Mouse (Mus musculus): Measurements from ENCODE around the gene Cavin1. TPM values are rescaled to one million over a fixed set of nuclear protein-coding genes. Genes with fewer than 3 reads are reported as not detected.

The Cavin1 gene
- total RNA-seq, 2 experiments from 2014 or later, result 462 to 471 TPM

GRCm38 (mm10) chr11:100983125-100983777 lies 12.6 kb upstream of the Cavin1 start:
- intact Hi-C loops (cut with DNase I), result loop anchor here (1.0 to 5.0 kb wide), 4 partner anchors 26 to 199 kb away; partner anchors contain the start of gene Atp6v0a1
- DNase-seq, result peak; percentile 89 to 93

DNA sequence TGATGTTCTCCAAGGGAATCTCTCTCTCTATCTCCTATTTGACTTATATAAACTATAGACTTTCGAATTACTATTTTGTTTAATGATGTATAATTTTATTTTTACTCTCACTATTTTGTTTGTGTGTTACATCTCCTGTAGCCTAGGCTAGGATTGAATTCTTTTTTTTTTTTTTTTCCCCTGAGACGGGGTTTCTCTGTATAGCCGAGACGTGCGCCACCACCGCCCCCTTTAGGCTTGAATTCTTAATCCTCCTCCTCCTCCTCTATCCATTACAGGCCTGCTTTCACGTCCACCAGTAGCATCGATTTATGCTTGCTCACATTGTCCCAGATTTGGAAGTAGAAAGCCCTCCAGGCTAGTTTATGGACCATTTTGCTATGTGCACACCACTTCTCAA lies 11.4 kb upstream of the Cavin1 start:
- intact Hi-C loops (cut with DNase I), result loop anchor here (1.0 to 5.0 kb wide), 4 partner anchors 25 to 200 kb away; partner anchors contain the start of gene Atp6v0a1

GRCm38 (mm10) chr11:100981236-100981635 lies 10.5 kb upstream of the Cavin1 start:
- intact Hi-C loops (cut with DNase I), result loop anchor here (5.0 kb wide), 1 partner anchor 201 kb away; no protein-coding TSS in a partner anchor

More for the DNA sequence above, 11.4 kb upstream of the Cavin1 start:
- DNase-seq, result no peak

DNA sequence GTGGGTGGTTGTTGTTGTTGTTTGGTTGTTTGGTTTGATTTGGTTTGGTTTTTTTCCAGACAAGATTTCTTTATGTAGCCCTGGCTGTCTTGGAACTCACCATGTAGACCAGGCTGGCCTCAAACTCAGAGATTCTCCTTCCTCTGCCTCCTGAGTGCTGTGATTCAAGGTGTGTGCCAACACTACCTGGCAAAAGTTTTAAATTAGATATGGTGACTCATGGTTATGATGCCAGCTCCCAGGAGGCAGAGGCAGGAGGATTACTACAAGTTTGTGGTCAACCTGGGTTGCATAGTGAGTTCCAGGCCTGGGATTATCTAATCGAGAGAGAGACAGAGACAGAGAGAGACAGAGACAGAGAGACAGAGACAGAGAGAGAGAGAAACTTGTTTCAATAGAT lies 9.8 kb upstream of the Cavin1 start:
- intact Hi-C loops (cut with DNase I), result loop anchor here (5.0 kb wide), 1 partner anchor 202 kb away; no protein-coding TSS in a partner anchor

More at GRCm38 (mm10) chr11:100981236-100981635, 10.5 kb upstream of the Cavin1 start:
- DNase-seq, result no peak

GRCm38 (mm10) chr11:100979887-100980286 lies 9.2 kb upstream of the Cavin1 start:
- intact Hi-C loops (cut with DNase I), result loop anchor here (5.0 kb wide), 1 partner anchor 202 kb away; no protein-coding TSS in a partner anchor
- peak; percentile 84 for DNase-seq

More for the DNA sequence above, 9.8 kb upstream of the Cavin1 start:
- DNase-seq, result no peak

DNA sequence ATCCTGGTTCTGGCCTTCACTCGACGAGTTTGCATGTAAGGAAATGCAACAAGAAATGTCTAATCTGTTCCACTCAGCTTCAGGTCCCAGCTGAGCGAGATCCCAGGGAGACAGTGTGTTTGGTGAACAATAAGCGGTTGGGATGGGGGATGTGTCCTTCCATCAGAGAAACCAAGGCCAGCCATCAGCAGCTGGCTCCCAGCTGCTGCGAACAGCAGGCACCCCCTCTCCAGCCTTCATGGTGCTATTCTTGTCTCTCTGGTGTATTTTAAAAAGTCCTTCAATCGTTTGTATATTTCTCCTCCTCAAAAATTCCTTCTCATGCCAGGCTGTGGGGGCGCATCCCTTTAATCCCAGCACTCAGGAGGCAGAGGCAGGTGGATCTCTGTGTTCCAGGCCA lies 4.6 kb upstream of the Cavin1 start:
- intact Hi-C loops (cut with DNase I), result no loop called here
- DNase-seq, result peak; percentile 57 to 60

- intact Hi-C loops (cut with DNase I), result no loop called here
- peak; percentile 65 to 69 for DNase-seq
Observed at GRCm38 (mm10) chr11:100974381-100974970, 3.8 kb upstream of the Cavin1 start.

DNA sequence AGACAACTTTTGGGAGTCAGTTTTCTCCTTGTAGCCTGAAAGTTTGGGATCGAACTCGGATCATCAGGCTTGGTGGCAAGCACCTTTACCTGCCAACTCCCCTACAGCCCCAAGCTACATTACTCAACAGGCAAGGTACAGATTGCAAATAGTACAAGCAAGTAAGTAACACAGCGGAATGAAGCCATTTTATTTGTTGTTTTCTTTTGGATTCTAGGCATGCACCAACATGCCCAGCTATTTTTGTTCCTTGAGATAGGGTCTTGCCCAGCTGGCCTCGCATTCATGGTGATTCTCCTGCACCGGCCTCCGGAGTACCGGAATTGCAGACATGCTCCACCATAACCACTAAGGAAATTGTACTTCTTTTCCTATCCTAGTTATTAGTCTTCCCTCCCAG lies 2.6 kb upstream of the Cavin1 start:
- no peak for DNase-seq
- intact Hi-C loops (cut with DNase I), result no loop called here

- intact Hi-C loops (cut with DNase I), result no loop called here
Observed at GRCm38 (mm10) chr11:100971455-100971854, 768 bp upstream of the Cavin1 start.

GRCm38 (mm10) chr11:100969744-100970556 lies 737 bp downstream of the Cavin1 start:
- intact Hi-C loops (cut with DNase I), result no loop called here
- DNase-seq, result peak; percentile 80 to 81

More at GRCm38 (mm10) chr11:100971455-100971854, 768 bp upstream of the Cavin1 start:
- DNase-seq, result no peak

DNA sequence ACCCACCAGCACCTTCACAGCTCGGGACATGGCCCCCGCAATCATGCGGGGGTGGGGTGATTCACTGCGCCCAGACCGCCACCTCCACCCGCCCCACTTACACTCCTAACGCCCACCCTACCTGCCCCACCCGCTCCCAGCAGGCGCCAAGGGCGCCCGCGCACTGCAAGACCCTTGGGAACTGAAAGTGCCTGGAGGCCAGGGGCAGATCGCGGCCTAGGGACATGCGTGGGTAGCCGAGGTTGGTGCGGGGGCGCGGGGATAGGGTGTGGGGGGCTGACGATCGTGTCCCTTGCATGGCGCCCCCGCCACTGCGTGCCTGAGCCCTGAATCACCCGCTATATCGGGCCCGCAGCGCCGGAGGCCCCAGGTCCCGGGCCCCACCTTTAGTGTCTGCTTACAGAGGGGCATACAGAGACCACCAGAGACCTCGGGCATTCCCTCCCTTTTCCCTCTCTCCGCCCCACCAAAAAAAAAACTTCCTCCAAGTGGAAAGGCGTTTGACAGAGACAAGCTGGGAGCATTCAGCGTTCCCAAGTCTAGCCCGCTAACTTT lies 1.4 kb downstream of the Cavin1 start:
- intact Hi-C loops (cut with DNase I), result no loop called here
- peak in 1 of 2 experiments; percentile 60 for DNase-seq

GRCm38 (mm10) chr11:100968501-100968900 lies 2.2 kb downstream of the Cavin1 start:
- DNase-seq, result no peak
- intact Hi-C loops (cut with DNase I), result no loop called here

- intact Hi-C loops (cut with DNase I), result no loop called here
- DNase-seq, result no peak
Observed at GRCm38 (mm10) chr11:100967881-100968420, 2.7 kb downstream of the Cavin1 start.

DNA sequence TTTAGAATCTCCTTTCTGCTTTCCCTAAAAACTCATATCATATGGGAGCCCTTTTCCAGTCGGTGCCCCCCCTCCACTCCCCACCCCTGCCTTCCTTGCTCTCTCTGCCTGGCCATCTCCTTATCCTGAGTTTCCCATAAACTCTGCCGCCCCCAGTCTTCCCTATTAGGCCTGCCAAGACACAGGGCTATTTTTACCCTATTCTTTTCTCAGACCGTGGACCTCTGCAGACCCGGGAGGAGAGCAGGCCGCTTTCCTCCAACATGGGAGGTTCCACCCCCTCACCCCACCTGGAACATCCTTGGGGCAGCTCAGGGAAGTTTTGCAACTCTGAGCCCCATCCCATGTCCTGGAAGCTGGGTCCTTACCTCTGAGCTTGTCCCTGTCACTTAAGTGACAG lies 3.3 kb downstream of the Cavin1 start:
- intact Hi-C loops (cut with DNase I), result no loop called here
- peak; percentile 56 to 58 for DNase-seq

- intact Hi-C loops (cut with DNase I), result no loop called here
Observed at GRCm38 (mm10) chr11:100965760-100966159, 4.9 kb downstream of the Cavin1 start.

GRCm38 (mm10) chr11:100964901-100965542 lies 5.7 kb downstream of the Cavin1 start:
- no peak for DNase-seq
- intact Hi-C loops (cut with DNase I), result no loop called here

More at GRCm38 (mm10) chr11:100965760-100966159, 4.9 kb downstream of the Cavin1 start:
- peak; percentile 42 to 48 for DNase-seq

DNA sequence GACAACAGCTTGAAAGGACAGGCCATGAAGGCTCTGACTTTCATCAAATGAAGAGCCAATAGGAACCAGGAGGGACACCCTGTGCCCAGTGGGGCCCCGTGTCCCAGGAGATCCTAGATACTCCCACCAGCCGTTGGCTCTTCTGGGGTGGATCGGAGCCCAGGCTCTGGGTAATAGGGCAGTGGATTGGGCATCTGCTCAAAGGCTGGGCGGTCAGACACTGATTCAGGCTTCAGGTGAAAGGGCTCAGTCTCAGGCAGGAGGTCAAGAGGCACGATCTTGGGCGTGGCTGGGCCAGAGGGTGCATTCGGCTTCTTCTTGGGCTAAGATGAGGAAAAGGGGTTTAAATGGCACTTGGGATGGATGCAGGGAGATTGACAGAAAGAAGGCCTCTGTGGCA lies 6.5 kb downstream of the Cavin1 start:
- no peak for DNase-seq
- intact Hi-C loops (cut with DNase I), result no loop called here

DNA sequence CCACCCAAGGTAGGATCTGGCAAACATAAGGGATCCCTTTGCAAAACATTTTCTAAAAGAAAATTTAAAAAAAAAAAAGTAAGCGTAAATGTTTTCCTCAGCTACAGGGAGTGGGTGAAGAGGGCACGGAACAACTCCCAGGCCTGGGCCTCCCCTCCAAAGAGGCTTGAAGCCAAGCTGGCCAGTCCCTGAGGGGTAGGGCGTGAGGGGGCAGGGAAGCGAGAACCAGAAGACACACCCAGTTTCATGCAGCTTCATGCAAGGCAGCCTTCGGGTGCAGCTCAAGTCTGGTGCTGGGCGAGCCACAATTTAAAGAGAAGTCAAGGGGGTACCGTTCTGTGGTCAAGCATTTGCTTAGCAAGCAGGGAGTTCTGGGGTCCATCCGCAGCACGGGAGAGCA lies 7.0 kb downstream of the Cavin1 start:
- intact Hi-C loops (cut with DNase I), result no loop called here
- peak; percentile 68 to 70 for DNase-seq

- intact Hi-C loops (cut with DNase I), result no loop called here
- peak; percentile 76 to 81 for DNase-seq
Observed at GRCm38 (mm10) chr11:100962371-100962911, 8.2 kb downstream of the Cavin1 start.

DNA sequence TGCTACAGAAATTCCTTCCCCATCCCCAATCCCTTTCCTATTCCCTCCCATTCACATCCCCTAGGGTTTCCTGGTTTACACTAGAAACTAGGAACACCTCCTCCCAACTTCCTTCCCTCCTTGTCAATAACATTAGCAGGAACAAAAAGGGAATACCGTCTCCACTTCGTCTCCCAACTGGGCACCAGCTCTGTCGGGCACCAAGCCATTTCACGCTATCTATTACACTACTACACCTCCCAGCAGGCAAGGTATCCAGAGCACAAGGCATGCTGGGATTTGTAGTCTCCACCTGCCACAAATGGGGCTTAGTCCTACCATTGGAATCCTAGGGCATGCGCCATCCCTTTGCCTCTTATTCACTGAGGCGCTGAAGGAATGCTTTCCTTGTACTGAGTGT lies 10.1 kb downstream of the Cavin1 start:
- peak; percentile 88 to 91 for DNase-seq
- intact Hi-C loops (cut with DNase I), result no loop called here

Data from heart, postnatal 10 days (tissue).